Mouse (Mus musculus) R1 (cell line): ENCODE data around the gene Birc3.
"Not testable (repeated sequence)": the region's sequence is repeated elsewhere in the genome, so short reads cannot be mapped to it uniquely, and the experiment has no call there.

Source experiments
- DNase-seq: peaks from one replicate; pipeline ENCODE4 v3.0.0-alpha.2; 2018; ENCODE audit warnings: low read depth, low spot score

Gene Birc3

DNA sequence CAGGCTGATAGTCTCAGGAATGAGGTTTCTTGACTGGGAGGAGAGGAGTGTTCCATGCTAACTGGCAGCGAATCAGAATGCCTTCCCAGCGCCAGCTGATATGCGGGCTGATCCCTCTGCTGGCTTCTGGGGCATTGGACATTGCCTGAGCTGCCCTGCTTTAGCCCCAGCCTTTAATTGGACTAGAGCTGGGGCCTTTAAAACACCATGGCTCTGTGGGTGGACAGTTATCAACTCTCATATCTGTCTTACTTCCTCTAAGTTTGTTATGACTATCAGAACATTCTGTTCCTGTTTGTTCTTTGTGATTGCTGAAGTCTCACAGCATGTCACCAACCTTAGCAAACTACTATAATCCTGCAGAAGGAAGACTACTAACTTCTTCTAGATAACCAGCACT lies 5.0 kb downstream of the Birc3 start:
- no peak for DNase-seq

DNA sequence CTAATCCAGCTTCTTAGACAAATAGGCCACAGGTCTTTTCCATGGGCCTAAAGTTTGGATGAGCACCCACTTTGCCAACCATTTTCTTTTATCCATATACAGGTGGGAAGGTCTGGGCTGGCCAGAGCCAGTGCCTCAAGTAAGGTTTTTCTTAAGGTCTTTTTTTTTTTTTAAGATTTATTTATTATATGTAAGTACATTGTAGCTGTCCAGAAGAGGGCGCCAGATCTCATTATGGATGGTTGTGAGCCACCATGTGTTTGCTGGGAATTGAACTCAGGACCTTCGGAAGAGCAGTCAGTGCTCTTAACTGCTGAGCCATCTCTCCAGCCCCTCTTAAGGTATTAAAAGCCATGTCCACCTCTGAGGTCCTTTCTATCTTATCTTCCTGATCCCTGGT lies 6.0 kb downstream of the Birc3 start:
- peak; percentile 57 for DNase-seq

DNA sequence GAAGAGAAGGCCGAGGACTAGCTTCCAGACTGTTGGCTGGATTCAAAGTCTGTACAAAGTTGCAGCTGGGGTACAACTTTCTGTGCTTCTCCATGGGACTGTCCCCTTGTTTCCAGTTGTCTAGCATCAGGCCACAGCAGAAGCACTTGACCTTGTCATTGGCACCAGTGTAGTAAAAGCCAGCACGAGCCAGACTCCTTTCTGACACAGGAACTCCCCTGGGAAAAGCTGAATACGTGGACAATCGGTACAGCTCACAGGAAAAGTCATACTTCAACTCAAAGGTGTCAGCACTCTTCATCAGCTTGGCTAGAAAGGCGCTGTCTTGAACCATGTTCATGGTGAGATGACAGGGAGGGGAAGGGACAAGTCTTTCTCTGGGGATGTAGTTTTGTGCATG lies 12.0 kb downstream of the Birc3 start:
- DNase-seq = no peak

DNA sequence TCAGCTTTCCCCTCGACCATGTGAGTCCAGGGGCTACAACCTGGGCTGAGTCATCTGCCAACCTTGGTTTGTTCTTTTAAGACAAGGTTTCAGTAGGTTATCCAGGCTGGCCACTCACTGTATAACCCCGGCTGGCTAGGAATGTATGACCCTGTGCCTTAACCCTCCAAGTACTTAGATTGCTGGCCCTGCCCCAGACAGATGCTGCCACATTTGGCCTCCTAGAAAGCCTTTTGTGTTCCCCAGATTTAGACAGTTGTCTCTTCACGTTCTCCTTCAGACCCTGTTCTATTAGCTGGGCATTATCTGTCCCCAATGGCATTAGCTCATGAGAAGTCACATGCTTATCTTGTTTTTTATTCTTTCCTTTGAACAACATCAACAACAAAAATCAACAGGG lies 17.1 kb downstream of the Birc3 start:
- no peak for DNase-seq

- DNase-seq = peak; percentile 71
Observed at GRCm38 (mm10) chr9:7855374-7855773, 17.6 kb downstream of the Birc3 start.

- DNase-seq = not testable (repeated sequence)
Observed at GRCm38 (mm10) chr9:7854196-7854595, 18.8 kb downstream of the Birc3 start.

DNA sequence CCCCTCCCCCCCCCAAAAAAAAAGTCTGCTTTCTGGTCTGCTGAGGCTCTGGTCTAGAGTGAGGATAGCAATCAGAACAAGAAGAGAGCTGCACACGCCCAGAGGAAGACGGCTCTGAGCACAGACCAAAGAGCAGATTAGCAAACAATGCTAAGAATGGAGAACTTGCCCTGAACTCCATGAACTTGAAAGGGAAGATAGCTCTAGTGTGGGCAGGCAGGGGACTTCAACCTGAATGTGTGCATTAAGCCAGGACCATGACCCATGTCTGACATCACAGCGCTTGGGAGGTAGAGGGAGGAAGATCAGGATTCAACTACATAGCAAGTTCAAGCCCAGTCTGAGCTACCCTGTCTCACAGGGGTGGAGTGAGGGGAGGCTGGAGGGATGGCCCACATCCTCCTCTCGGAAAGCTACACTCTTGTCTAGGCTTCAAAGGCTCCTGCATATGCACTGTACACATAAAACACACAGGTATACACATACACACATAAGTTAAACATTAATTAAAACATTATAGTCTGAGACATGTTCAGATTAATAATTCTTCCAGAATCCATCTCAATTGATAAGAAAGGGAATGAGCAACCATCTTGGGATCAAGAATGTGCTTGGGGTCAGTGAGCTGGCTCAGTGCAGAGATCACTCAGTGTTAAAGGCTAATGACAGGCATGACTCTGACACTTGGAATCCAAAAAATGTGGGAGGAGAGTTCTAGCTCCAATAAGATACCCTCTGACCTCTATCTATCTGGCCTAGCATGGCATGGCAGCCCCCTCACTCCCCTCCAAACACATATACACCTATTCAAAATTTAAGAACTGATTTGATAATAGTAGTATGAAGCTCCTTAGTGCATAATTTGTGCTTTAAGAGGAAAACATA lies 20.4 kb downstream of the Birc3 start:
- peak; percentile 56 for DNase-seq

- no peak for DNase-seq
Observed at GRCm38 (mm10) chr9:7851841-7852240, 21.1 kb downstream of the Birc3 start.

DNA sequence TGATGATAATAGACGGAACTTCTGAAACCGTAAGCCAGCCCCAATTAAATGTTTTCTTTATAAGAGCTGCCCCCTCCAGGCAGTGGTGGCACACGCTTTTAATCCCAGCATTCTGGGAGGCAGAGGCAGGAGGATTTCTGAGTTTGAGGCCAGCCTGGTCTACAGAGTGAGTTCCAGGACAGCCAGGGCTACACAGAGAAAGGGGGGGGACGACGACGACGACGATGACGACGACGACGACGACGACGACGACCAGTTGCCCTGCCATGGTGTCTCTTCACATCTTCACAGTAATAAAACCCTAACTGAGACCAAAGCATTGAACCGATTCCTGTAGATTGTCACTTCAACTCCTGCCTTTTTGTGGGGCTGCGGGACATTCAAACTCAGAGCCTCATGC lies 24.8 kb downstream of the Birc3 start:
- DNase-seq = no peak

- no peak for DNase-seq
Observed at GRCm38 (mm10) chr9:7846667-7847199, 26.3 kb downstream of the Birc3 start.

DNA sequence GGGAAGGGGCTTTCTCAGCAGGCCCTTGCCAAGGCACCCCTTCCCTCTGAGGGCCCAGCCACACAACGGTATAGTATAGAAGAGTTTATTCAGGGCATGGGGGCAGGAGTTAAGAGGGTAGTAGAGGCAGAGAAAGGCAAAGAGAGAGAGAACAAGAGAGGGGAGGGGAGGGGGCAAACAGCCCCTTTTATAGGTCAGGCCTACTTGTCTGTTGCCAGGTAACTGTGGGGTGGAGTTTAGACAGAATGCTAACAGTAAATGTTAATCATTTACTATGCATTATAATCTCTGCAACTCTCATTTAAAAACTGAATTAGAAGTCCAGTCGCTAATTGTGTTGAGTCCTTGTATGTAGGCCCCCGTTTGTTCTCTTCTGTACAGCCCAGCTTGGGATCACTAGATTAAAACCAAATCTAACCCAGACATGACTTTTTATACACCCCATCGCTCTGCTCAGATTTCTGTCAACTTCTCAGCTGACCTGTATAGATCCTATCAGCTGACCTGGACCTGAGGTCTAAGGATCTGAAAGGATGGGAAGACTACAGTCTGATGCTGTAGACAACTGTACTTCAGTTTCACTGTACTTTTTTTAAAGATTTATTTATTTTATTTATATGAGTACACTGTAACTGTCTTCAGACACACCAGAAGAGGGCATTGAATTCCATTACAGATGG lies 27.6 kb downstream of the Birc3 start:
- DNase-seq = no peak

DNA sequence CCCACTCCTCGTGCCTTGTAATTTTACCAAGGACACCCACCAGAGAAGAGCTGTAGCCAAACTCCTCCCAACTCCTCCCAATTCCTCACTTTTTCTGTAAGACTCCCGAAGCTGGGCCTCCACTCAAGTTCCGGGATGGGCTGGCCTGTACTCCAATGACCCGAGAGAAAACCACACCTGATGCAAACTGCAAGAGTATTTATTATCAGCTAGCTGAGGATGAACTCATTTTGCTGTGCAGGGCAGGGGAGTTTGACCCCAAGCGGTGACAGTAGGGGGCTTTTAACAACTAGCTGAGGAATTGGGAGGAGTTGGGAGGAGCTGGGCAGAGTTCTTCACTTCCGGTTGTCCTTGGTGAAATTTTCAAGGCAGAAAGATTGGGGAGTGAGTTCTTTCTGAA lies 31.8 kb downstream of the Birc3 start:
- DNase-seq = peak; percentile 73

DNA sequence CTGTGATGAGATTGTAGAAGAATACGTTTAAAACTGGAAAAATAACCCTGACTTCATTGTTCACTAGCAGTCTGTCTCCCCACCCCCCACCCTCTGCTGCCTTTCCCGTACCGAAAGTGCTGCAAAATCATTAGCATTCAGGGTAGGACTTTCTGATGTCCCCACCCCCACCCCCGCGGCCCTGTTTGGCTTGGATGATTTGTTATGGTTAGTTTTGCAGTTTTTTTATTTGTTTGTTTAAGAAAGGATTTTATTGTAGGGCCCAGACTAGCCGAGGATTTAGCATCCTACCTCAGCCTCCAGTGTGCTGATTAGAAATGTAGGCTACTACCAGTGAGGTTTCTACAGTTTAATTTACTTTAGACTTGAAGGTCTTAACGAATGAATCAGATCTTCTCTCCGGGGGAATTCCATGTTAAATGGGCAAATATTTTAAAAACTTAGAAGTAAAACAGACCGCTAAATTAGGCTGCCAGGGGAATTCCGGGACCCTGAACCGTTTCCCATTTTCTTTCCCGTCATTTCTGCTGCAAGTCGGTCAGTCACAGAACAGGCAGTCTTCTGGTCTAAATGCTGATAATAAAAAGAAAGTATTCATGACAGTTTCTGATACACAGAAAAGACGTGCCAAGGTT lies 35.1 kb downstream of the Birc3 start:
- DNase-seq = peak; percentile 79

DNA sequence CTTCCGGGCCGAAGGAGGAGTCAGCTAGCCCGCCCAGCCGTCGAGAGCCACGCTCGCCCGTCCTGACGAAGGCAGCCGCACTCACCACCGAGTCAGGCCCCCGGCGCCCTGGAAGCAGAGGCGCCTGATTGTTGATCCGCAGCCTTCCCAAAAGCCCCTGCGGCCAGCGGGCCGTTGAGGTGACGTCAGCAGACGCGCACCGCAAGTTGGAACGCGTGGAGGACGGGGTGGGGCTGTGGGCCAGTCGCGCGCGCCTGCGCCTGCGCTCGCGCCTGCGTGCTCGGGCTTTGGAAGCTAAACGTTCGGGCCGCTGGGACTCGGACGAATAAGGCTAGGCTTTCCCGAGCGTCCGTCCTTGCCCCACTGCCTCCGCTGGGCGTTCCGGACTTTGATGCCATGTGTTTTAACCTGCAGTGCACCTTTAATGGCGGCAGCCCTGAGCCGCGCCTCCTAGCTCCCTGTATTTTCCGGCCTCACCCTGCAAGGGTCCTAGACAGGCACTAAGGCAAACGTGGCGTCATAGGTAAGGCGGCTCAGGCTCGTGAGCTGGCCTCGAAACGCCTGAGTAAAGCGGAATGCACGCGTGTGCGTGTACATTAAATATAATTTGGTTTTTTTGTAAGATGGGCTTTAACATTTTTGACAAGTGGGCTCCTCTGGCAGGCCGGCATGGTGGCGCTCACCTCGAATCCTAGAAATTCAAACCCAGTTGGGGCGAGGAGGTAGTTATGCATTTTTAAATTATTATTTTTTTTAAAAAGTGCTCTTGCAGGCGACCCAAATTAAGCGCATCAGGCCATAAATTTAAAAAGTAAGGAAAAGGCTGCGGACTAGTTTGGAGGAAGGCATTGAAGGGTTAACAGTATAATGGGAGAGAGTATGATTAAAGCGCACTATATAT lies 35.8 kb downstream of the Birc3 start, which contains the start of gene Birc2:
Gene Birc2, minus strand, starts transcription at position 160 of the 901 bp plus-strand sequence.
- peak; percentile 98 for DNase-seq

GRCm38 (mm10) chr9:7836331-7836730 lies 36.7 kb downstream of the Birc3 start:
- peak; percentile 71 for DNase-seq

- no peak for DNase-seq
Observed at GRCm38 (mm10) chr9:7835302-7835701, 37.7 kb downstream of the Birc3 start.

DNA sequence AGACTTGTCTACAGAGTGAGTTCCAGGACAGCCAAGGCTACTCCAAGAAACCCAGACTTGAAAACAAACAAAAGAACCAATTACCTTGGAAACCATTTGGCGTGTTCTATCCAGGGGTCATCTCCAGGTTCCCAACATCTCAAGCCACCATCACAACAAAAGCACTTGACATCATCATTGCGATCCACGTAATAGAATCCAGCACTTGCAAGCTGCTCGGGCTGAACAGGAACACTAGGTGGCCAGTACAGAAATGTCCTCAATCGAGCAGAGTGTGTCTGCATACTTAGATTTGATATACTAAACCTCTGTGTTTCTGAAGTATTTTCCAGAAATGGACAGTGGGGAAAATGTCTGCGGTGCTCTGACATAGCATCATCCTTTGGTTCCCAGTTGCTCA lies 39.6 kb downstream of the Birc3 start:
- no peak for DNase-seq

DNA sequence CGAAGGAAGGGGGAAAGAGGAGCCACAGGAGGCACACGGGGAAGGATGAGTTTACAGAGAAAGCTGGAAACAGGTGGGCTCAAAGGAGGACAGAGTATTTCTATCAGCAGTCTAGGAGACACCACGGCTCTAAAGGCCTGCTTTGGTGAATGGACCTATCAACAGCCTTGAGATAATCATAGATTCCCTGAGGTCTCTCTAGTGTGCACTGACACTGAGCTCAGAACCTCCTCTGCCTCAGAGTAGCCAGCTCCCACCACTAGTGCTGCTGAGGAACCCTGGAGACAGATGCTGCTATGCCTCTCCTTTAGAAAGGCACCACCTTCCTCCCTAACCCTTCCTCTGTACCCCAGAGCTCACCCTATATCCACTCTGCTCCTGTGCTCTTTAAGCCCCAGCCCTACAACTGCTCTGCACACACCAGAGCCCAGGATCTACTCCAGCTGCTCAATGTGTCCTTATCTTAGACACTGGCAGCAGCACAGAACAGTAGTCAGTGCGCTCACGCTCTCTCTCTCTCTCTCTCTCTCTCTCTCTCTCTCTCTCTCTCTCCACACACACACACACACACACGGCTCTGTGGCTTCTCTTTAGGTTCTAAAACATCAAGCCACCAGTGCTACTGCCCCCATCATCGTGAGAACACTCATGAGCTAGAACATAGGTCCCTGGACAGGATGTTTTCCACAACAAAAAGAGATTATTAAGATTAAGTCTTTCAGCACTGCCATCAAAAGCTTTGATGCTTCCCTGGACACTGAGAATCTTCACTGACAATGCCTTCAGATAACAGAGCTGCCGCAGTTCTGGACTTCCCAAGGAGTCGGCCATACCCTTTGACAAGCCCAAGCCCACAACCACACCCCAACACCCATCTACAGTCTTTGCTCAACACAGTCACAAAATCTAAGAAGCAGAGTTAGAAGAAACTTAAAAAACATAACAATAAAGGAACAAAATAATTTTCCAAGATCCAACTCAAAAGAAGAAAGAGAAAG lies 43.2 kb downstream of the Birc3 start:
- no peak for DNase-seq

DNA sequence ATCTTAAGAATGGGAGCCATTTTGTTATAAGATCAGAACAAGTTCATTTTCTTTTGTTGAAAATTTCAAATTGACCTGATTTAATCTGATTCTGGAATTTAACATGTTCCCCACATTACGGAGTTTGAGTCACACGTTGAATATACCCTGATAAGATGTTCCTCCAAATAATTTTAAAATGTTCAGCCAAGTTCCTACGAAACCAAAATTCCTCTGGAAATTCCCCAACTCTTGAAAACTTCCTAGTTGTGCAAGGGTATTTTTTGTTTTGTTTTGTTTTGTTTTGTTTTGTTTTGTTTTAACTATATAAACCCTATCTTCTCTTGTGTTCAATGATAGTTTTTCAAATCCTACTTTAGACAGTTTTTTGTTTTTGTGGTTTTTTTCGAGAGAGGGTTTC lies 44.3 kb downstream of the Birc3 start:
- no peak for DNase-seq

DNA sequence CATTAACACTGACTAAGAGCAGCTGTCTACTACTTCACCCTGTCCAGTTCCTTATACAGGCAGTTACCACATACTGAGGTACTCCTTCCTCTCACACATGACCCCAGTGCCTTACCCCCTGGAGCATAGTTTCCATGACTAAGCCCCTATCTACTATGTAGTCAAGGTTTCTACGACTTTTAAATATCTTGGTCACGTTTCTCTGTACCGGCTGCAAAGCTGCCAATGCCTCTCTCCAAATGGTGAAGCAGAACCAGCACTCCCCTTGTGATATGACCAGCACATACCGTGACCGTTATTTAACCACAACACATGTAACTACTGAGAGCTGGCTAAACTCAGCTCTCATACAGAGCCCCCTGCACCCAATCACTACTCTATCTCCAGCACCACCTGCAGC lies 48.1 kb downstream of the Birc3 start:
- DNase-seq = no peak
